Mouse (Mus musculus): ENCODE measurements at regions not wholly inside any gene's neighbourhood (a gene's known extent, or its start where the extent isn't known, plus 50 kb on each side); places are given as distances from the start of the nearest gene placed in this dataset.

DNA sequence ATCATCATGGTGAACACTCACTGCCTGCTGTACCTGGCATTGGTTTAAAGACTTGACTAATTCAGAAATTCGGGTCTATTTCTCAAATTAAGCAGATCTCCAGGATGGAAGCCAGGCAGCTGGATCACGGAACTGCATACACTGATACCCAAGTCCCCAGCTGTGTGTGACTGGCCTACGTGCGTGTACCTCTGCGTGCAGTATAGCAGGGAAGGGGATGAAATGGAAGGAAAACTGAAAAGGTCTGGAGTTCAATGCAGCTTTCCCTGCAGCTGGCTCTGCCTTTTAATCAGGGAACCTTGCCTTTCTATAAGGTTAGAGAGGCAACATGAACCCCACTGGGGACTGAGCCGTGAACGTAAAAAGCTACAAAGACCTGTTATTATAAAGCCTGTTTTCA, 106.7 kb upstream of the Camk1g start:
- TF ChIP-seq POLR2A (IDR thresholded peaks at IDR 0.05; ENCODE audit: insufficient read length, low read depth) (no peak), TCF3 (IDR thresholded peaks at IDR 0.05; ENCODE audit: insufficient read length, low read depth) (no peak), E2F4 (IDR thresholded peaks at IDR 0.05; ENCODE audit: insufficient read depth) (no peak), CEBPB (IDR thresholded peaks at IDR 0.05; ENCODE audit: insufficient read depth, poor library complexity, severe bottlenecking) (no peak), USF1 (IDR thresholded peaks at IDR 0.05; ENCODE audit: low read depth) (no peak), MYOD1 (IDR thresholded peaks at IDR 0.05; ENCODE audit: control insufficient read depth in 1 of 3, insufficient read length in 2 of 3, low read depth in 2 of 3) (no peak), POLR2AphosphoS2 (IDR thresholded peaks at IDR 0.05; ENCODE audit: insufficient read length, low read depth) (no peak), MAX (IDR thresholded peaks at IDR 0.05; ENCODE audit: low read depth) (no peak), REST (IDR thresholded peaks at IDR 0.05; ENCODE audit: insufficient read depth, insufficient read length) (no peak), MYOG (IDR thresholded peaks at IDR 0.05; ENCODE audit: control insufficient read depth in 1 of 3, insufficient read depth in 1 of 3, insufficient read length in 2 of 3, low read depth in 2 of 3) (no peak), SRF (IDR thresholded peaks at IDR 0.05; ENCODE audit: control insufficient read depth, insufficient read length, low read depth) (no peak), TCF12 (IDR thresholded peaks at IDR 0.05; ENCODE audit: insufficient read depth, poor library complexity, severe bottlenecking) (no peak)
- Histone ChIP-seq H3K36me3 (ENCODE audit: control insufficient read depth, insufficient read depth) (no peaks in the 10 kb centered on the region), H3ac (ENCODE audit: control insufficient read depth, insufficient read length) (no peak overlapping the region), H3K4me2 (ENCODE audit: low read depth) (no peak overlapping the region), H3K4me3 (no peak overlapping the region), H3K27me3 (ENCODE audit: control insufficient read depth, insufficient read depth, insufficient read length) (no peaks in the 10 kb centered on the region), H3K79me2 (ENCODE audit: control insufficient read depth, insufficient read depth) (no peaks in the 10 kb centered on the region)

DNA sequence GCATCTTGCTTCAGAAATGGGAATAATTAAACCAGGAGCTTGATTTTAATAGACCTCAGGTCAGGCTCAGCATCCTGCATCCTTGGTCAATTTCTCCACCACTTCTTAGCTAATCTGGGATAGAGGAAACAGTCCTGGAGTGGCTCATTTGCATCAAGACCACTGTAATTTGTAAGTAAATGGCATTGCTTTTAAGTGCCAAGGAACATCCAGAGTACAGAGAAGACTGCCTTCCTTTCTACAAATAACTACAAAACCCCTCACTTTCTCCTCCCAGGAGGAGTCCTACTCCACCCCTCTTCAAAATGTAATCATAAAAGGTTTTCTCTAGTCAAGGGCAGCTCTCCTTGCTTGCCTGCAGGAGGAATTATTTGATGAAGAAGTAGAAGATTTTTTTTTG, 96.2 kb upstream of the Camk1g start:
- H3K4me3 ChIP-seq: no peak overlapping the region
- no peak for TF ChIP-seq REST (IDR thresholded peaks at IDR 0.05; ENCODE audit: insufficient read depth, insufficient read length)
- no peak for TF ChIP-seq TCF3 (IDR thresholded peaks at IDR 0.05; ENCODE audit: insufficient read length, low read depth)
- H3K36me3 ChIP-seq (ENCODE audit: control insufficient read depth, insufficient read depth): no peaks in the 10 kb centered on the region
- no peaks in the 10 kb centered on the region for H3K27me3 ChIP-seq (ENCODE audit: control insufficient read depth, insufficient read depth, insufficient read length)
- no peaks in the 10 kb centered on the region for H3K79me2 ChIP-seq (ENCODE audit: control insufficient read depth, insufficient read depth)
- H3K4me2 ChIP-seq (ENCODE audit: low read depth): no peak overlapping the region
- no peak overlapping the region for H3ac ChIP-seq (ENCODE audit: control insufficient read depth, insufficient read length)

DNA sequence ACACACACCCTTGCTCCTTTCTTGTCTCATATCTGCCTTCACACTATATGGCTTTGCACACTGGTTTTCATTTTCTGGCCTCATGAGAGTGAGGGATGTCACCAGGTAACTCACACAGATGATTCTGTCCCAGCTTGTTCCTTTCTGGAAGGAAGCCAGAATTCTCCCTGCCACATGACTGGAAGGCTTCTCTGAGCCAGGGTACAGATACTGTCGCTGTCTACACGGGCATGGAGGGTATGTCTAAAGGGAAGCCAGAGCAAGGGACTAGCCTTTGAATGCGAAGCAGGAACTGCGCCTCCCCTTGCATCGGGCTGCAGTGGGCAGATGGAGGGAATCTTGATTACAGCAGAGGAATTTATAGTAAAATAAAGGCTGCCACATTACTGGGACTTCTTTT, 89.6 kb upstream of the Camk1g start:
- Histone ChIP-seq H3K4me3 (no peak overlapping the region), H3K79me2 (ENCODE audit: control insufficient read depth, insufficient read depth) (no peaks in the 10 kb centered on the region), H3K4me2 (ENCODE audit: low read depth) (no peak overlapping the region), H3K27me3 (ENCODE audit: control insufficient read depth, insufficient read depth, insufficient read length) (no peaks in the 10 kb centered on the region), H3K36me3 (ENCODE audit: control insufficient read depth, insufficient read depth) (no peaks in the 10 kb centered on the region), H3ac (ENCODE audit: control insufficient read depth, insufficient read length) (no peak overlapping the region)
- TF ChIP-seq TCF3 (IDR thresholded peaks at IDR 0.05; ENCODE audit: insufficient read length, low read depth) (no peak), POLR2A (IDR thresholded peaks at IDR 0.05; ENCODE audit: insufficient read length, low read depth) (no peak), TCF12 (IDR thresholded peaks at IDR 0.05; ENCODE audit: insufficient read depth, poor library complexity, severe bottlenecking) (no peak), CEBPB (IDR thresholded peaks at IDR 0.05; ENCODE audit: insufficient read depth, poor library complexity, severe bottlenecking) (no peak), USF1 (IDR thresholded peaks at IDR 0.05; ENCODE audit: low read depth) (no peak), REST (IDR thresholded peaks at IDR 0.05; ENCODE audit: insufficient read depth, insufficient read length) (no peak), POLR2AphosphoS2 (IDR thresholded peaks at IDR 0.05; ENCODE audit: insufficient read length, low read depth) (no peak), SRF (IDR thresholded peaks at IDR 0.05; ENCODE audit: control insufficient read depth, insufficient read length, low read depth) (no peak), E2F4 (IDR thresholded peaks at IDR 0.05; ENCODE audit: insufficient read depth) (no peak), MAX (IDR thresholded peaks at IDR 0.05; ENCODE audit: low read depth) (no peak), MYOG (IDR thresholded peaks at IDR 0.05; ENCODE audit: control insufficient read depth in 1 of 3, insufficient read depth in 1 of 3, insufficient read length in 2 of 3, low read depth in 2 of 3) (no peak), MYOD1 (IDR thresholded peaks at IDR 0.05; ENCODE audit: control insufficient read depth in 1 of 3, insufficient read length in 2 of 3, low read depth in 2 of 3) (no peak)

DNA sequence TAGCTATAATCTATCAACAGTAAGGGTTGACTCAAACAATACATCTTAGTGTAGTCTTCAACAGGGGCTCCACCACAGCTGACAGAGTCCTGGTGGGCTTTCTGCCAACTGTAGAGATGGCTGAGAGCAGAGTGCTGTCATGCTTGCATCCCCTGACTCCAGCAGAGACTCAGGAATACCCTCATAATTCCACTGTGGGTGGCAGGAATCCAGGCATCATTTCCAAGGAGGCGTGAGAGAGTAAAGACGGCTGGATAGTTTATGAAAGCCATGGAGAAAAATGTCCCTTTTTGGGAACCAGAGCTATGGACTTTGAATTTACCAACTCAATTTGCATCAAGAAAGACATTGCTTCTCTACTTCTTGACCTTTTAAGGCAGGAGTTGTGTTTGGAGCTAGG, 87.8 kb upstream of the Camk1g start:
- no peaks in the 10 kb centered on the region for H3K79me2 ChIP-seq (ENCODE audit: control insufficient read depth, insufficient read depth)
- no peak overlapping the region for H3K4me3 ChIP-seq
- no peak overlapping the region for H3K4me2 ChIP-seq (ENCODE audit: low read depth)
- no peak overlapping the region for H3ac ChIP-seq (ENCODE audit: control insufficient read depth, insufficient read length)
- H3K27me3 ChIP-seq (ENCODE audit: control insufficient read depth, insufficient read depth, insufficient read length): no peaks in the 10 kb centered on the region
- TF ChIP-seq POLR2AphosphoS2 (IDR thresholded peaks at IDR 0.05; ENCODE audit: insufficient read length, low read depth) (no peak), TCF12 (IDR thresholded peaks at IDR 0.05; ENCODE audit: insufficient read depth, poor library complexity, severe bottlenecking) (no peak), MYOD1 (IDR thresholded peaks at IDR 0.05; ENCODE audit: control insufficient read depth in 1 of 3, insufficient read length in 2 of 3, low read depth in 2 of 3) (no peak), POLR2A (IDR thresholded peaks at IDR 0.05; ENCODE audit: insufficient read length, low read depth) (no peak), REST (IDR thresholded peaks at IDR 0.05; ENCODE audit: insufficient read depth, insufficient read length) (no peak)
- H3K36me3 ChIP-seq (ENCODE audit: control insufficient read depth, insufficient read depth): no peaks in the 10 kb centered on the region

DNA sequence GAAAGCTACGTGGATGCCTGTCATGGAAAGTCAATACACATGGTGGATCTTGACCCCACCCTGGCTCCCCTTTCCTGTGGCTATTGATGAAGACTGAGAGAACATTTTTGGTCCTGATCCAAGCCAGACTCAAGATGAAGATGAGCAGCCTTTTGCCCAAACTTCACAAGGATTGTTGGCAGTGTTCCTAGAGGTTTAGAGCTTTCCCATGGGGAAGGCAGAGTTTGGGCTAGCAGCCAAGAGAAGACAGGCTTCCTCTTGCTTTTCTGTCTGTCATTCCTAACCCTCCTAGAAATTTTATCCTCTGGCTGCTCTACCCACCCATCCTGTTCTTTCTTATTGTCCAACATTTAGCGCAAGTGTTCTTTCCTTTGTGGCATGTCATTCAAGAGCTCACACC, 83.6 kb upstream of the Camk1g start:
- Histone ChIP-seq H3ac (ENCODE audit: control insufficient read depth, insufficient read length) (no peak overlapping the region), H3K27me3 (ENCODE audit: control insufficient read depth, insufficient read depth, insufficient read length) (no peaks in the 10 kb centered on the region), H3K4me2 (ENCODE audit: low read depth) (peak overlapping the region; percentile 3), H3K36me3 (ENCODE audit: control insufficient read depth, insufficient read depth) (no peaks in the 10 kb centered on the region), H3K79me2 (ENCODE audit: control insufficient read depth, insufficient read depth) (no peaks in the 10 kb centered on the region), H3K4me3 (no peak overlapping the region)
- TF ChIP-seq CEBPB (IDR thresholded peaks at IDR 0.05; ENCODE audit: insufficient read depth, poor library complexity, severe bottlenecking): no peak
- TF ChIP-seq MYOD1 (IDR thresholded peaks at IDR 0.05; ENCODE audit: control insufficient read depth in 1 of 3, insufficient read length in 2 of 3, low read depth in 2 of 3): no peak
- TF ChIP-seq TCF3 (IDR thresholded peaks at IDR 0.05; ENCODE audit: insufficient read length, low read depth): no peak
- TF ChIP-seq E2F4 (IDR thresholded peaks at IDR 0.05; ENCODE audit: insufficient read depth): no peak
- TF ChIP-seq REST (IDR thresholded peaks at IDR 0.05; ENCODE audit: insufficient read depth, insufficient read length): no peak
- TF ChIP-seq POLR2AphosphoS2 (IDR thresholded peaks at IDR 0.05; ENCODE audit: insufficient read length, low read depth): no peak
- no peak for TF ChIP-seq MAX (IDR thresholded peaks at IDR 0.05; ENCODE audit: low read depth)
- TF ChIP-seq MYOG (IDR thresholded peaks at IDR 0.05; ENCODE audit: control insufficient read depth in 1 of 3, insufficient read depth in 1 of 3, insufficient read length in 2 of 3, low read depth in 2 of 3): no peak
- TF ChIP-seq USF1 (IDR thresholded peaks at IDR 0.05; ENCODE audit: low read depth): no peak

All from myocyte (in vitro differentiated cells).